Mouse (Mus musculus): Measurements from ENCODE around the gene Atxn1. TPM values are rescaled to one million over a fixed set of nuclear protein-coding genes. Genes with fewer than 3 reads are reported as not detected.

Gene Atxn1
- polyA plus RNA-seq, 1 experiment from 2014 or later = 8.5 TPM

DNA sequence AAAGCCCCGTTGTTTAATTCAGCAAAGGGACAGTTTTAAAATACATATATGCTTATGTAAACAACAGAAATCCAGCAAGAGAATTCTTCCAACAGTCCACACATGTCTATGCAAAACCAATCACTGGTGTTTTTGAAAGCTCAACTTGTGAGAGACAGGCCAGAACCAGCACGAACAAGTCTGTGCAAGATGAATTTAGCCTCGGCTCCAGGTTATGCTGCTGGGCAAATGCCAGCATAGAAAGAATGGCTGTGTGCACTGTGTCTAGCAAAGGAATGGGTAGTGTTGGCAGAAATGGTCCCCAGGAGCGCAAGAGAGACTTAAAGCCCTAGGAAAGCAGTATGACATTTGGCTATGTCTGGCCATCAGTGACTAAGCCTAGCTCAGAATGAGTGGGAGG is 24.1 kb downstream of the Atxn1 start:
- ATAC-seq (ENCODE audit: borderline replicate concordance, extremely low read depth, low FRiP score, low TSS enrichment) = no peak
- no peak overlapping the region for H3K4me3 ChIP-seq
- 66% methylated on average over 4 of the region's 4 CpGs for WGBS
- H3K27ac ChIP-seq = no peak overlapping the region
- no peak overlapping the region for H3K9ac ChIP-seq
- H3K9me3 ChIP-seq = no peaks in the 10 kb centered on the region
- H3K36me3 ChIP-seq = no peaks in the 10 kb centered on the region
- H3K27me3 ChIP-seq = no peaks in the 10 kb centered on the region
- H3K4me2 ChIP-seq = no peak overlapping the region
- H3K4me1 ChIP-seq = peaks cover 12% of the 10 kb centered on the region

DNA sequence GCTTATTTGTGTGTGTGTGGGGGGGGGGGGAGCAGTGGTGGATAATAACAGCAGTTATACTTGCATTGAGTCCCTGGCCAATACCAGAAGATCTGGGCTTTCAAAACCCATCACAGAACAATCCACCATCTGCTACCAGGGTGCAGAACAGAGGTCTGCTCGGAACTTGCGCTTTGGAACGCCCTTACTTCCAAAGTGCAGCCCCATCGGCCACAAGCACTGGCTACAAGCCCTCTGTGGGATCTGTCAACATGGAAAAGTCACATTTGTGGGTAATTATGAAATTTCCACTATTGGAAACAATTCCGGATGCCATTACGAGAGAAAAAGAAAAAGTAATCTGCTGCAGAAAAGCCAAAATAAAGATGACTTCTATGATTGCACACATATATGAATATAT is 25.2 kb downstream of the Atxn1 start:
- H3K4me2 ChIP-seq = no peak overlapping the region
- H3K4me1 ChIP-seq = peaks cover 16% of the 10 kb centered on the region
- WGBS = 80% methylated on average over 6 of the region's 6 CpGs
- H3K27ac ChIP-seq = no peak overlapping the region
- no peaks in the 10 kb centered on the region for H3K9me3 ChIP-seq
- H3K4me3 ChIP-seq = no peak overlapping the region
- H3K36me3 ChIP-seq = no peaks in the 10 kb centered on the region
- no peaks in the 10 kb centered on the region for H3K27me3 ChIP-seq
- H3K9ac ChIP-seq = no peak overlapping the region
- no peak for ATAC-seq (ENCODE audit: borderline replicate concordance, extremely low read depth, low FRiP score, low TSS enrichment)

DNA sequence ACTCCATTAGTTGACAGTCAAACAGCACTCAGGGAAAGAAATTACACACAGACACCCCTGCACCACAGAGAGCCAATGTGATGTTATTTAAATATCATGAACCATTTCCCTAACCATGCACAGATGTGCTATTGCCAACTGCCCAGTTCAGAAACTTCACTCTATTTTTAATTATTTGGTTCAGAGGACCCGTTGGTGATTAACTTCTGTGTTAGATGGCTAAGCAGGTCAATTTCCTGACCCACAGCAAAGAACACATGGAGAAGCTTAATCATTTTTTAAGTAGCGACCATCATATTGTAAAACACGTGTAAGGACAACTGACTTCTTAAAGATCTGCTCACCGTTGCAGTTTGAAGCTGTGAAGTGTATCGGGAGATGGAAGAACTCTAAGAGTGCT is 26.7 kb downstream of the Atxn1 start:
- ATAC-seq (ENCODE audit: borderline replicate concordance, extremely low read depth, low FRiP score, low TSS enrichment) = no peak
- WGBS = 65% methylated on average over 5 of the region's 5 CpGs
- no peaks in the 10 kb centered on the region for H3K36me3 ChIP-seq
- H3K27me3 ChIP-seq = no peaks in the 10 kb centered on the region
- no peak overlapping the region for H3K27ac ChIP-seq
- H3K4me3 ChIP-seq = no peak overlapping the region
- no peaks in the 10 kb centered on the region for H3K9me3 ChIP-seq
- H3K9ac ChIP-seq = no peak overlapping the region
- H3K4me1 ChIP-seq = peaks cover 16% of the 10 kb centered on the region
- no peak overlapping the region for H3K4me2 ChIP-seq

DNA sequence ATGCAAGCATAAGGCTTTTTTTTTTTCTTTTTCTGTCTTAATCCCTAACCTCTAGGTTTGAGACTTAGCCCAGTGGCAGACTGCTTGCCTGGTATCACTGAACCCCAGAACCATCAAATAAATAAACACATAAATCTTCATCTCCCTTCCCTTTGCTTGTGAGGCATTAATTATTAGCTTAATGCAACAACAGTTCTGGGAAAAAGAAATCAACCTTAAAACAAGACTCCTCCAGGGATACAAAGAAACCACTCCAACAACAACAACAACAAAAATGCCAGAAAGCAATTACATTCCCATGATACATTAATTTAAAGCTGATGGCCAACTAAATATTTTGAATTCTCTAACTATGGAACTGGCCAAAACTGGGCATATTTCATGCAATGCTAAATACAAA is 28.0 kb downstream of the Atxn1 start:
- no peak overlapping the region for H3K4me2 ChIP-seq
- H3K4me3 ChIP-seq = no peak overlapping the region
- no peak overlapping the region for H3K27ac ChIP-seq
- no peaks in the 10 kb centered on the region for H3K36me3 ChIP-seq
- peaks cover 21% of the 10 kb centered on the region for H3K4me1 ChIP-seq
- no peaks in the 10 kb centered on the region for H3K27me3 ChIP-seq
- no peak for ATAC-seq (ENCODE audit: borderline replicate concordance, extremely low read depth, low FRiP score, low TSS enrichment)
- no peak overlapping the region for H3K9ac ChIP-seq
- H3K9me3 ChIP-seq = no peaks in the 10 kb centered on the region; the same call in 1 of the 2 replicates

DNA sequence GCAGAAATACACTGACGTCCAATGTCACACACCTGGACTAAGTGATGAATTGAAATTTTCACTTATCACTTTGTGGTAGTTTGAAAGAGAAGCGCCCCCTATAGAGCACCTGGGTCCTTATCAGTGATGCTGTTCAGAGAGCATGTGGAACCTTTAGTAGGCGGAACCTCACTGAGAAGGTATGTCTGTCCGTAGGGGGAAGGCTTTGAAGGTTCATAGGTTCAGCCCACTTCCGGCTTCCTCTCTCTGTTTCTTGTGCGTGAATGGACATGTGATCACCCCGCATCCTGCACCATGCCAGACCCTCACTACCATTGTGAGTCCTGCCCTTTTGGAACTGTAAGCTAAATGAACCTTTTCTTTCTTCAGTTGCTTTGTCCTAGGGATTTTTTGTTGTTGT is 29.0 kb downstream of the Atxn1 start:
- 67% methylated on average over 7 of the region's 7 CpGs for WGBS
- no peak for ATAC-seq (ENCODE audit: borderline replicate concordance, extremely low read depth, low FRiP score, low TSS enrichment)

DNA sequence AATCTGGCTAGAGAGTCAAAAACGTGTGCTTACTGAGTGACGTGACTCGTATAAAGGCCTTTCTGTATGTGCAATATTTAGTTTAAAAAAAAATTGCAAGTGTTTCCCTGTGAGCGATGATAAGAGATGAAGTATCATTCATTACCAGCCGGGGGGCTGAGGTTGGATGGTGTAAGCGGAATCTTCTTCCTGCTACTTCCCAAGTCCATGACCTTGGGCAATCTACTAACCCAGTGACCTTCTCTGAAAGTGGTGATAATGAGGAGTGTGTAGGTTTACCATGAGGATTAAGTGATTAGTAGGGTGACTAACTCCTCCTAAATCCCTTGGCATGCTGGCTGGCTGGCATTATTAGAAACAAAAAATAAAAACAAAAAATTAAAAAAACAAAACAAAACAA is 30.0 kb downstream of the Atxn1 start:
- no peaks in the 10 kb centered on the region for H3K36me3 ChIP-seq
- no peak overlapping the region for H3K27ac ChIP-seq
- H3K9ac ChIP-seq = no peak overlapping the region
- H3K4me3 ChIP-seq = no peak overlapping the region
- H3K9me3 ChIP-seq = no peaks in the 10 kb centered on the region; the same call in 1 of the 2 replicates
- H3K27me3 ChIP-seq = no peaks in the 10 kb centered on the region
- no peak overlapping the region for H3K4me2 ChIP-seq
- ATAC-seq (ENCODE audit: borderline replicate concordance, extremely low read depth, low FRiP score, low TSS enrichment) = no peak
- peaks cover 14% of the 10 kb centered on the region; the same call in 1 of the 2 replicates for H3K4me1 ChIP-seq
- 41% methylated on average over 6 of the region's 6 CpGs for WGBS

More for the DNA sequence above, 29.0 kb downstream of the Atxn1 start:
- H3K9me3 ChIP-seq = no peaks in the 10 kb centered on the region; the same call in 1 of the 2 replicates
- peaks cover 20% of the 10 kb centered on the region for H3K4me1 ChIP-seq
- H3K36me3 ChIP-seq = no peaks in the 10 kb centered on the region
- H3K4me3 ChIP-seq = no peak overlapping the region
- no peak overlapping the region for H3K9ac ChIP-seq
- no peak overlapping the region for H3K27ac ChIP-seq
- no peak overlapping the region for H3K4me2 ChIP-seq
- H3K27me3 ChIP-seq = no peaks in the 10 kb centered on the region

DNA sequence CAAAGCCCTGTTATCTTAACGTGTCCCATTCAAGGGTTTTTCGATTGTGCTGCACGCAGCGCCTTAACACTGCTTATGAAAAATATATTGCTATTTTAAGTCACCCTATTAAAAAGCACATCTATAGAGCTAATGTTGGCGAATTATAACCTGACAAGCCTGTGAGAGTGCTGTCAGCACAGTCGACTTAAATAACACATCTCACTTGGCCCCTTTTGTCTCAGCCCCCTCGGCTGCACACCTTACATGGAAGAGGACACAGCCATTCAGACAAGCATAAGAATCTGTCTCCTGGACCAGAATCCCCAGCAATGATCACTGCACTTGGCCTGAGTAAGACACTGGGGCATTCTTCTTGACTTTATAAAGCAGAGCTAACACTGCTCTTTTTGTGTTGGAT is 30.7 kb downstream of the Atxn1 start:
- H3K4me2 ChIP-seq = no peak overlapping the region
- WGBS = 65% methylated on average over 7 of the region's 7 CpGs
- no peak overlapping the region for H3K27ac ChIP-seq
- no peaks in the 10 kb centered on the region; the same call in 1 of the 2 replicates for H3K9me3 ChIP-seq
- H3K36me3 ChIP-seq = no peaks in the 10 kb centered on the region
- no peak overlapping the region for H3K4me3 ChIP-seq
- H3K4me1 ChIP-seq = peaks cover 14% of the 10 kb centered on the region; the same call in 1 of the 2 replicates
- no peak for ATAC-seq (ENCODE audit: borderline replicate concordance, extremely low read depth, low FRiP score, low TSS enrichment)
- H3K9ac ChIP-seq = no peak overlapping the region
- no peaks in the 10 kb centered on the region for H3K27me3 ChIP-seq

DNA sequence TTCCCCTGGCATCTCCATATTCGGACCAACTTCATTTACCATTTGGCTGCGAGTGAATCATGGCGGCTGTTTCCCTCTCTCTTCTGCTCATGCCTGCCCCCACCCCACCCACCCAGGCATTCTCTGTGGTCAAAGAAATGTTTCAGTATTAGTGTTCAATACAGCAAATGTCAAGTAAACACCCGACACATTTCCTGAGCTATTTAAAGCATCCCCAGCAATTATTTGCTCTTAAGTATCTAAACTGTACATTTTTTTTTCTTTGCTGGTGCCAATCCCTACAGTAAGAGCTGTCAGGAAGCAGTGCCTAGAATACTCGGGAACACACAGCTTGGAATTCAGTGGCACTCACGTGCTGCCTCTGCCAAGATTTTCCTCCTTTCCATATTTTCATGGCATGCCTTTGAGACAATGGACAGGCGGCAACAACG is 32.3 kb downstream of the Atxn1 start:
- 57% methylated on average over 8 of the region's 8 CpGs for WGBS
- ATAC-seq (ENCODE audit: borderline replicate concordance, extremely low read depth, low FRiP score, low TSS enrichment) = no peak
- Histone ChIP-seq H3K27me3 (no peaks in the 10 kb centered on the region), H3K4me1 (peaks cover 14% of the 10 kb centered on the region; the same call in 1 of the 2 replicates), H3K9me3 (no peaks in the 10 kb centered on the region; the same call in 1 of the 2 replicates), H3K4me2 (no peak overlapping the region), H3K9ac (no peak overlapping the region), H3K4me3 (no peak overlapping the region), H3K36me3 (no peaks in the 10 kb centered on the region), H3K27ac (no peak overlapping the region)

DNA sequence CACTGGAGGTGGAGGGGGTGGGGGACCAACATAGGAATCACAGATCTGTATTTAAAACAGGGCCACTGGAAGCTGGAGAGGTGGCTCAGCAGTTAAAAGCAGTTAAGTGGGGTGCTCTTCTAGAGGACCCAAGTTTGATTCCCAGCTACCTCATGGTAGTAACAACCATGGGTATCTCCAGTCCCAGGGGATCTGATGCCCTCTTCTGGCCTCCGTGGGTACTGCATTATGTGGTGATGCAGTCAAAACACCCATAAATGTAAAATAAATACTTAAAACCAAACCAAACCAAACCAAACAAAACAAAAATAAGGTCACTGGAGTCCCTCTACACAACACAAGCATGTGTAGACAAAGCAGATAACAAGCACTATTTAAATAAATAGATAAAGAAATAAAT is 32.9 kb downstream of the Atxn1 start:
- H3K9me3 ChIP-seq = no peaks in the 10 kb centered on the region; the same call in 1 of the 2 replicates
- H3K4me2 ChIP-seq = no peak overlapping the region
- H3K27me3 ChIP-seq = no peaks in the 10 kb centered on the region
- WGBS = 47% methylated on average over 1 of the region's 1 CpGs
- ATAC-seq (ENCODE audit: borderline replicate concordance, extremely low read depth, low FRiP score, low TSS enrichment) = no peak
- no peak overlapping the region for H3K4me3 ChIP-seq
- H3K4me1 ChIP-seq = peaks cover 14% of the 10 kb centered on the region; the same call in 1 of the 2 replicates
- H3K27ac ChIP-seq = no peak overlapping the region
- no peaks in the 10 kb centered on the region for H3K36me3 ChIP-seq
- H3K9ac ChIP-seq = no peak overlapping the region

DNA sequence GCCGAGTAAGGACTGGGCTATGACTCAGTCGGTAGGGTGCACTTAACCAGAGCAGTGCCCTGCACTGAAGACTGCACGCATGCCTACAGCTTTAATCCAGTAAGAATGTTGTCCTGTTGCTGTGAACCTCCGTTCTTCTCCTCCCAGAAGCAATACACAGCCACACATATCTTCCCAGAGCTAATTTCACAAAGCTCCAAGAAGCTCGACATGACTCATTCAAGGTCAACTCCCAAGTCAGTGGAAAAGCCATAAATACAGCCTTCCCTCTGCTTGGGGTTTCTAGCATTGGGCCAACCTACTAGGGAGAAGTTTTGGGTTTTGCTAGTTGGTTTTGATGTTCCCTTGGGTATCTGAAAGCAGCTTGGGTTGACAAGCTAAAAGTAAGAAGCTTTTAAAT is 33.6 kb downstream of the Atxn1 start:
- no peak for ATAC-seq (ENCODE audit: borderline replicate concordance, extremely low read depth, low FRiP score, low TSS enrichment)
- H3K9me3 ChIP-seq = no peaks in the 10 kb centered on the region; the same call in 1 of the 2 replicates
- no peaks in the 10 kb centered on the region for H3K27me3 ChIP-seq
- H3K9ac ChIP-seq = no peak overlapping the region
- no peak overlapping the region for H3K27ac ChIP-seq
- no peak overlapping the region for H3K4me3 ChIP-seq
- 90% methylated on average over 5 of the region's 5 CpGs for WGBS
- H3K36me3 ChIP-seq = no peaks in the 10 kb centered on the region
- H3K4me2 ChIP-seq = no peak overlapping the region
- H3K4me1 ChIP-seq = peaks cover 14% of the 10 kb centered on the region; the same call in 1 of the 2 replicates

DNA sequence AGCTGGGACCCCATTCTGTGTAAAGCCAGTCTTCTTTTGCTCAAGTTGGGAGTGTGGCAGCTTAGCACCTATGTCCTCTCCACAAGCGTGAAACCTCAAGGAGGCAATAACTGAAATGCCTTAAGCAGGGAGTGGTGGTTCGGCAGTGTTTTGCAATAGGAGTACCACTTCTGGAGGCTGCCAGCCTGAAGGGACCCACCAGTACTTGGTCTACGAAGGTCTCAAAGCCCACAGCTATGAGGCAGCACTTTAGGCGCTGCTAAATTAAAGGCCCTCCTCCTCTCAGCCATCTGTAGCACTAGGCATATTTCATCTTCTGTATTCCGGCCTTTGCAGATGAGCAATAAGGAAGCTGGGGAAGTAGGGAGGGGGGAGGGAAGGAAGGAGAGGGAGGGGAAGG is 35.1 kb downstream of the Atxn1 start:
- Histone ChIP-seq H3K4me3 (no peak overlapping the region), H3K4me2 (no peak overlapping the region), H3K9ac (no peak overlapping the region), H3K36me3 (no peaks in the 10 kb centered on the region), H3K9me3 (no peaks in the 10 kb centered on the region; the same call in 1 of the 2 replicates), H3K27me3 (no peaks in the 10 kb centered on the region), H3K27ac (peak overlapping the region; percentile 39; the same call in 1 of the 2 replicates), H3K4me1 (peaks cover 19% of the 10 kb centered on the region; the same call in 1 of the 2 replicates)
- ATAC-seq (ENCODE audit: borderline replicate concordance, extremely low read depth, low FRiP score, low TSS enrichment) = no peak
- 44% methylated on average over 5 of the region's 5 CpGs for WGBS

DNA sequence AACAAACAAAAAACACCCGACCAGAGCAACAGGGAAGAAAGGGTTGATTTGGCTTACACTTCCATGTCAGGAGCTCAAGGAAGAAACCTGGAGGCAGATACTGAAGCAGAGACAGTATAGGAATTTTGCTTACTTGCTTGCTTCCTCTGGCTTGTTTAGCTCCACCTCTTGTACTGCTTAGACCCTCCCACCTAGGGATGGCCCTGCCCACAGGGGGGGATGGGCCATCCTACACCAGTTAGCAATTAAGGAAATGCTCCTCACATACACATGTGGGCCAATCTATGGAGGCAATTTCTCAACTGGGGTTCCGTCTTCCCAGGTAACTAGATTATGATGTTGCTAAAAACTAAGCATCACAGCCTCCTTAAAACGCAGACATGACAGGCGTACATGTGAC is 39.5 kb downstream of the Atxn1 start:
- no peak overlapping the region for H3K9ac ChIP-seq
- H3K27ac ChIP-seq = no peak overlapping the region
- H3K4me3 ChIP-seq = no peak overlapping the region
- WGBS = 76% methylated on average over 4 of the region's 4 CpGs
- H3K4me2 ChIP-seq = no peak overlapping the region
- H3K9me3 ChIP-seq = no peaks in the 10 kb centered on the region
- peaks cover 19% of the 10 kb centered on the region for H3K4me1 ChIP-seq
- no peaks in the 10 kb centered on the region for H3K27me3 ChIP-seq
- ATAC-seq (ENCODE audit: borderline replicate concordance, extremely low read depth, low FRiP score, low TSS enrichment) = no peak
- H3K36me3 ChIP-seq = no peaks in the 10 kb centered on the region

DNA sequence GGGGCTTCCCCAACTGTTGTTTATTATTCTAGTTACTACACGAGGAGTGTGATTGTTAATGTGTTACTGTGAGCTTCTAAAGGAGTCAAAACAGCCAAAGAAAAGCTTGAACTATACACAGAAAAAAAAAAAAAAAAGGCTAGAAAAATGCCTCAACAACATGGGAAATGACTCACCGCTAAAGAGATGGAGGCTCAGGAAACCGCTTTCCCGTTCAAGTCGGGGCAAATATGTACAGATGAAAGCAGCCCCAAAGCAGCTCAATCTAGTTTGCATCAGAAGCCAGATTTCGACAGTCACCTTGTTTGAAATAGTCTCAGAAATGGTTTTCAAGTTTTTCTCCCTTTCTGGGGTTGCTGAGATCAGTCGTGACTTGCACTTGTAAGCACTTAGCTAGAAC is 40.3 kb downstream of the Atxn1 start:
- no peaks in the 10 kb centered on the region for H3K36me3 ChIP-seq
- H3K4me2 ChIP-seq = no peak overlapping the region
- WGBS = 45% methylated on average over 7 of the region's 7 CpGs
- no peak overlapping the region for H3K4me3 ChIP-seq
- no peak overlapping the region for H3K9ac ChIP-seq
- peaks cover 15% of the 10 kb centered on the region for H3K4me1 ChIP-seq
- 0 out of 2 replicates have a peak overlapping the region, but pooled peaks have one; percentile 15 for H3K27ac ChIP-seq
- no peak for ATAC-seq (ENCODE audit: borderline replicate concordance, extremely low read depth, low FRiP score, low TSS enrichment)
- no peaks in the 10 kb centered on the region for H3K9me3 ChIP-seq
- no peaks in the 10 kb centered on the region for H3K27me3 ChIP-seq

Measured in lung, embryonic 15.5 days (tissue).